Mouse (Mus musculus) hindbrain, embryonic 12.5 days (tissue): ENCODE results near the gene Tspan1. TPM values are rescaled to one million over a fixed set of nuclear protein-coding genes. Genes with fewer than 3 reads are reported as not detected.

Source experiments
- polyA plus RNA-seq: library from polyadenylated mRNA; unstranded; fragments of >200 nt; fragmentation: Nextera tagmentation; extraction: Ambion mirVana; gene quantifications from 2 replicates; pipeline ENCODE4 v1.2.1, GENCODE M21; 2016

The Tspan1 gene
- polyA plus RNA-seq, 1 experiment from 2014 or later = 0.17 TPM

Other genes starting within 250 kb of the Tspan1 start
- gene Dmbx1, start 227.7 kb downstream of the Tspan1 start, polyA plus RNA-seq = 10.1 and 14.7 TPM in 2 replicates
- gene Faah, start 149.7 kb downstream of the Tspan1 start, polyA plus RNA-seq = 7.3 and 7.7 TPM in 2 replicates
- 16.3 and 21.1 TPM in 2 replicates for gene Nsun4, start 113.7 kb downstream of the Tspan1 start, polyA plus RNA-seq
- 333 and 361 TPM in 2 replicates for gene Uqcrh, start 92.5 kb downstream of the Tspan1 start, polyA plus RNA-seq
- gene Lrrc41, start 92.3 kb downstream of the Tspan1 start, polyA plus RNA-seq = 72.8 and 73.8 TPM in 2 replicates
- 28.3 and 28.5 TPM in 2 replicates for gene Rad54l, start 43.9 kb downstream of the Tspan1 start, polyA plus RNA-seq
- gene Pomgnt1, start 43.8 kb downstream of the Tspan1 start, polyA plus RNA-seq = 62.7 and 67.5 TPM in 2 replicates
- 1.6 and 2.2 TPM in 2 replicates for gene Lurap1, start 16.3 kb downstream of the Tspan1 start, polyA plus RNA-seq
- not detected in 2 replicates for gene 1700042G07Rik, start 5.8 kb upstream of the Tspan1 start, polyA plus RNA-seq
- not detected in 2 replicates for gene Gm49337, start 5.8 kb upstream of the Tspan1 start, polyA plus RNA-seq
- gene Pik3r3, start 54.0 kb upstream of the Tspan1 start, polyA plus RNA-seq = 108 and 113 TPM in 2 replicates